Mouse (Mus musculus) CD8-positive naive resting alpha-beta T cell, adult 2 months (primary cell): ENCODE results near the gene Pitx2.

Source experiments
- DNase-seq, 2 experiments: peaks; one replicate each; pipeline ENCODE4 v3.0.0; 2022; ENCODE audit warnings: low read depth in 2 of 2, low spot score in 2 of 2

Gene Pitx2

GRCm38 (mm10) chr3:129216491-129216890, 16.8 kb downstream of the Pitx2 start:
- no peak for DNase-seq

- no peak for DNase-seq
Observed at GRCm38 (mm10) chr3:129216911-129217561, 17.4 kb downstream of the Pitx2 start.

- DNase-seq, result no peak
Observed at GRCm38 (mm10) chr3:129217862-129218370, 18.2 kb downstream of the Pitx2 start.

DNA sequence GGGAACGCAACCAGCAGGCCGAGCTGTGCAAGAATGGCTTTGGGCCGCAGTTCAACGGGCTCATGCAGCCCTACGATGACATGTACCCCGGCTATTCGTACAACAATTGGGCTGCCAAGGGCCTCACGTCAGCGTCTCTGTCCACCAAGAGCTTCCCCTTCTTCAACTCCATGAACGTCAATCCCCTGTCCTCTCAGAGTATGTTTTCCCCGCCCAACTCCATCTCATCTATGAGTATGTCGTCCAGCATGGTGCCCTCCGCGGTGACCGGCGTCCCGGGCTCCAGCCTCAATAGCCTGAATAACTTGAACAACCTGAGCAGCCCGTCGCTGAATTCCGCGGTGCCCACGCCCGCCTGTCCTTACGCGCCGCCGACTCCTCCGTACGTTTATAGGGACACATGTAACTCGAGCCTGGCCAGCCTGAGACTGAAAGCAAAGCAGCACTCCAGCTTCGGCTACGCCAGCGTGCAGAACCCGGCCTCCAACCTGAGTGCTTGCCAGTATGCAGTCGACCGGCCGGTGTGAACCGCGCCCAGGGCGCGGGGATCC, 18.8 kb downstream of the Pitx2 start:
- DNase-seq, result no peak

- no peak for DNase-seq
Observed at GRCm38 (mm10) chr3:129220086-129220670, 20.5 kb downstream of the Pitx2 start.

DNA sequence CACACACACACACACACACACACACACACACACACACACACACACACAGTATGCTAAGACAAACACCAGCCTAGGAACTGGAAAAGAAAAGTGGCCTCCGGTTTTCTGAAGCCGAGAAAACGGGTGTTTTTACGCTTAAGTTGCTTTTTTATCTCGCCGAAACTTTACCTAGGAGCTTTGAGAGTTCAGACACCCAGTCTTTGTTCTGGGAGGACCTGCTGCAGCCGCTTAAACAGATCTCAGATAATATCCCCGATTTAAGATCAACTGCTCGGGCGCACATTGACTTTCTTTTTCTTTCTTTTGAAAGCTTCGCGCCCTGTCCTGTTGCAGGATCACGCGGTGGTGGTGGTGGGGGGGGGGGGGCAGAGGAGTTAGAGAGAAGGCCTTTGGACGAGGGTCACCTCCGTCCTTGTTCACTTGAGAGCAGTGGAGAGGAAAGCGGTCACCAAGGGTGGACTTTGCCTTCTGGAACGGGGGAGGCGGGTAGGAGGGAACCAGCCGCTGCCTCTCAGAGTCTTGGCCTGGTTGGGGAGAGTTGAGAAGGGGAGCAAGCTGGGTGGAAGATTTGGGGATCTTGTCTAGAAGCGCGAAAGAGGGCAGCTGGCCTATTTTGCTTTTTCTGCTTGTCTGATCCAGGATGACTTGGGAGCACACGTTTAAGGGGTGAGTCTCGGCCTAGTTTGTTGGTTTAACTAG, 21.2 kb downstream of the Pitx2 start:
- DNase-seq, result no peak

DNA sequence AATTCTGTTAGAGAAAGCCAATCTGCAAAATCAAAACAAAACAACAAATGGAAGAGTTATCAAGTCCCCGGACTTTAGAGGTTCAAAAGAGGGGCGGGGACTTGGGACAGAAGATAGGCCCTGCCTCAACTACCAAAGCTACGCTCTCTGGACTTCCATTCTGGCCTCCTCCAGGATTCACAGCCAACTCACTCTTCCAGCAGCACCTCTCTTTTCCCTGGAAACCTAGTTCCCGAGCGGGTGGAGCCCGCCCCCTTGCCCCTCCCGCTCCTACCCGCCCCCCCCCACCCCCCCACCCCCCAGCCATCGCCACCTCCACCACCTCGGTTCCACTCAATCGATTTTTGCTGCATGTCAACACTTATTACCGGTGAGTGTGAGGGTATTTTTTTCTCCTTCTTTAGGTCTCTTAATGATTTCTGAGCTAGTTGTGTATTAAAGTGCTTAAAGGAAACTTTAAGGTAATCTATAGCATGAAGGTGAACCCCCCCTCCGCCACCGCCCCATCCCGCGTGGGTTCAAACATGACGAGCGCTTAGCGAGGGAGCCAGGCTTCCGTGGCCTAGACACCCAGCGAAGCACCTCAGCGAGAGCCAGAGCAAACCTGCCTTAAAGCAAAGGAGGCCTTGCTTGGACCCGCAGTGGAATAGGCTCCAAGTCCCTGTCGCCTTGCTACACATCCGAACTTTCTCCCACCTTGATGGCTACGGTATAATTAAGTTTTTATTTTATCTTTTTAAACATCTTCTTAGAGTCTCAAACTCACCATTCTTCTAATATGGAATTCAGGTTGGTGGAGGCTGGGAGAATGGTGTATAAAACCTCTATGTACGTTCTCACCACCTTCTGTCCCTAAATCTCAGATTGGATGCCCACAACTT, 21.9 kb downstream of the Pitx2 start:
- no peak for DNase-seq

DNA sequence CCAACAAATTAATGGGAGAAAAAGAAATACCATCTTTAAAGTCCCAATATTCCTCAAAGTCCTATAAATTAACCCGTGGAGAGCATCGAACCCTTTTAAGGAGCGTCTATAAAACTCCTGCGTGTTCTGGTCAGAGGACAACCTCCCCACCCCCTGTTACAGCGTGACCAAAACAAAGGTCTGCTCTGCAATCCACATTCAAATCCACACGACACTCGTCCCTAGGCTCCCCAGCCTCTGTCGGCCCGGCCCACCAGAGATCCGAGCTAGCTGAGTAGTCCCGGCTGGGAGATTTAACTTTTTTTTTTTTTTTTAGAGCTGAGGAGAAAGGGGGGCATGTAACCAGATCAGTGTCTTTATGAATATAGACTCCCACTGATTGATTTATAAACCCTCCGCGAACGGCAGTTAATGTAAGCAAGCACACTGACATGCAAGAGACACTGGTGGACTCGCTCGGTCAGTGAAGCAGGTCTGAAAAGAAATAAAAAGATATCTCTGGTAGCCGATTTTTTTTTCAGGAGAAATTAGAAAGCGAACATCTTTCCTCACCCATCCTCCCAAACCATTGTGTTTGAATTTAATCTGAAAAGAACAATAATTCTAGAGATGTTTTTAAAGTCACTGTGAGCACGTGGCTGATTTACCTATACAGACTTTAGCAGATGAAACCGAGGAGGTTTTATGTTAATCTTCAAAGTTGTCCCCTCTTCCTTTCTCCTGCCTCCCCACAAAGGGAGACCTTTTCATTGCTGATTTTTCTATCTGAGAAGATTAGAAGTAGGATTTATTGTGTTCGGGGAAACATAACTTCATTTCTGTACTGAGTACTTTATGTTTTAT, 23.0 kb downstream of the Pitx2 start:
- DNase-seq, result no peak

DNA sequence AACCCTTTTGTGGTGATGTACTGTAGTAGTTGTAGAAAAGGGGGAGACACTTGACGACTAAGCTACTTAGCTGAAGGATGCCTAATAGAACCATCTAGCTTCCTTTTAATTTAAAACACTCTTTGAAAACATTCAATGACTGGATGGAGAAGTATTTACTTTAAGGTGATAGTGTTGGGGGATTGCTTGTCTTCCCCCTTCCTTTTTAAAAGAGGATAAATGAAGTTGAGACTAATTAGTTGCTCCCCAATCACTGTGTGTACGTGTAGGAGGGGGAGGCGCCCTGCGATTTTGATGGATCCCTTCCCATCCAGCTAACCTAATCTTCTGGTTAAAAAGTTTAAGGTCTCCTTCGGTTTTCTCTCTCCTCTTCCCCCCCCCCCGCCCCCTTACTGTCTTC, 23.7 kb downstream of the Pitx2 start:
- no peak for DNase-seq

GRCm38 (mm10) chr3:129223964-129224805, 24.5 kb downstream of the Pitx2 start:
- DNase-seq, result no peak

GRCm38 (mm10) chr3:129224806-129225576, 25.3 kb downstream of the Pitx2 start:
- no peak for DNase-seq

DNA sequence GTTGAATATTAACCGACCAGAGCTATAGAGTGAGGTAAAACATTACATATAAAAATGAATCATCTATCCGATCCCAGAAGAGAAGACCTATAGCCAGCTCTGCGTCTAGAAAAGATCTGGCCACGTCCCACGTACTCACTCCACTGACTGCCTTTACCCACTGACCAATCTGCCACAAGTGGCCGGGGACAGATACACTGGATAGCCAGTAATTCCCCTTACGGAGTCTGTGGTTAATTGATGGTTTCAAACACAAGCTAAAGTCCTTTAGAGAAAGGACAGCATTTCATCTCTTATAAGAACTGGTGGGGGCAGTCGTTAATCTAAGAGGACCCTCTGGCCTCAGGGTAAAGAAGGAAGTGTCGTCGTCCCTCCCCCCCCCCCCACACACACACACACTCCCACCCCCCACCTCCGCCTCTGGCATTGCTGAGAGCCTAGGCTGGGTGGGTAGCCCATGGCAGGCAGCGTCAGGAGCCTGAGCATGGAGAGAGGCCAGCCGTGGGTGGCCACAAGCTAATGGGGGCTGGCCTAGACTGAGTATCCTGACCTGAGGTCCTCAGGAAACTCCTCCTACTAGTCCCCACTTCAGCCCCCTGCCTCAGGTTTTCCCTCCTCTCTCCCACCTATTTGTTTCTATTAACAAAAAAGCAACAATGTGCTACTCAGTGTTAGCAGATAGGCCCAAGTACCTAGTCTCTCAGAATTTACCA, 26.1 kb downstream of the Pitx2 start:
- no peak for DNase-seq

DNA sequence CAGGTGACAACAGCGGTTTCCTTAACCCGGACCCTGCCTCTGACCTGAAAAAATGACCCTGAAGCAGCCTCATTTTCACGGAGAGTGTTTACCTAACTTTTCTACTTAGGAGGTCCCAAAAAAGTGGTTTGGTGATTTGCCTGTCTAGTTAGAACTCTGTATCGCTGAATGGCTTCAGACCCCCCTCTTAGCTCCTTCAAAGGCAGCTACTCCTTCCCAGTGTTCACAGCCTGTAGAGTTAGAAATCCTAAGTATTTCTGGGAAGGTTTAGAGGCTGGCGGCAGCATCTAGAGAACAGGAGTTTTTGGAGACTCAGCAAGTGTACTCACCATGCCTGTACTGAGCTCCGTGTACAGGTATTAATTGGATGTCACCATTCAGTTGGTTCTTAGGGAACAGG, 27.0 kb downstream of the Pitx2 start:
- DNase-seq, result no peak

GRCm38 (mm10) chr3:129227331-129227730, 27.7 kb downstream of the Pitx2 start:
- no peak for DNase-seq

- no peak for DNase-seq
Observed at GRCm38 (mm10) chr3:129238010-129238409, 38.3 kb downstream of the Pitx2 start.

DNA sequence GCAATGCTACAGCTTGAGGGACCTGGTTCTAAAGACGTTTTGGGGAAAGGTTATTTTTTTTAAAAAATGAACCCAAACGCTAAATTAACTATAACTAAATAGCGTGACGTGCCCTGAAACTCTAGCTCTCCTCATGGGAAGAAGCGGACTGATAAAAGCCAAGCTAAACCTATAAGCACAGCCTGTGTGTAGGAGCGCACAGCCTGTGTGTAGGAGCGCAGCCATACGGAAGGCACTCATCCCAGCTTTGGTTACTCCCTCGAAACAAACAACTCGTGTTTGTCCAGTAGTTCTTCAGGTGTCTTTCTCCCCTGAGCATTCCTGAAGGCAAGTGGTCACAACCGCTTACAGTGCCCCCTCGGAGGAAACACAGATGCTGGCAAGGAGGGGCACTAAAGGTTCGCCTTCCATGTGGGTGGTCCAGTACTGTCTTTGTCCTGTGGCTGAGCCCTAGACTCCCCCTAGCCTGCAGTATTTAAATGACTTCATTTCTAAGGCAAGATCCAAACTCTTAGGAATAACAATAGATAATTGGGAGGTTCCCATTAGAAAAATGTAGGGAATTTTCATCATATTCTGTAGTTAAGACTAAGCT, 39.1 kb downstream of the Pitx2 start:
- no peak for DNase-seq

DNA sequence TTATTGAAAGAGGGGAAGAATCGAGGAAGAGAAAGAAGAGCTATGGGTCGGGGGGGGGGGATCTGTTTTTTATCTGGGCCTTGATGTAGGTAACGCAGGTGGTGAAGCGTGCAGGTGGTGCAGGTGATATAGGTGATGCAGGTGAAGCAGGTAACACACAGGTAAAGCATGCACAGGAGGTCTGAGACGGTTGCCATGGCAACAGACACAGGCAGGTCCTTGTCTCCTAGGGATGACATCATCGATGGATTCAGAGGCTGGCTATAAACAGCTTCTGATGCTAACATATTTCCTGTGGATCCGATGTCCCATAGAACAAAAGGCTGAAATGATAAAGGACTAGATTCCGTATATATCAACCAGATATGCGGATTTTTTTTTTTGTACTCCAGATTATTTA, 51.3 kb downstream of the Pitx2 start:
- DNase-seq, result no peak

GRCm38 (mm10) chr3:129254246-129254645, 54.6 kb downstream of the Pitx2 start:
- DNase-seq, result no peak
